ENCODE assay signal across 42 mouse cellular contexts in the genomic region with DNA sequence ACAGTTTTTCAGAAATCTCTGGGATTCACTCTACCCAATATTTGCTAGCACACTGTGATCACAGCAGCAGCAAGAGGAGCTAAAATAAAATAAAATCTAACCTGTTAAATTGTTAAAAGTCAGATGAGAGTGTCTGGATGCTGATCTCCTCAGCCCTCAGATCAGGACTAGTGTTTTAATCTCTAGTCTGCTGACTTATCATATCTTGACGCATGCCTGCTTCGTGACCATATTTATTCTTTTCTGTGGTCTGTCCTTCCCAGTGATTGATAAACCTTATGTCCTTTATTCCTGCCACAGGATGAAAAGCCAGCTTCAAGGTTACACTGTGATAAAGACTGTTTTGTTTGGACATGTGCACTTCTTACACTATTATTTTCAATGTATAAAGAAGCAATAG. TPM values are rescaled to one million over a fixed set of nuclear protein-coding genes. Genes with fewer than 3 reads are reported as not detected.
DNase-seq lines count a peak whose midpoint lies in the region; ATAC-seq and TF ChIP-seq lines count a peak whose summit lies in the region.
"Had no signal": no experiment of that assay in that cellular context is flagged by ENCODE, and none has a peak within 500 bp of the region (broad histone marks: within the 10 kb centered on the region; RNA-seq: fewer than 3 reads in every experiment).

No protein-coding gene starts in this region.

- peak; percentile 63 to 92 for DNase-seq in adrenal gland, adult (ENCODE audit: inconsistent age in 2 of 2, low spot score in 1 of 2)
- no peak for DNase-seq in adrenal gland, postnatal 25 days
- no peak for DNase-seq in heart, embryonic 10.5 days (ENCODE audit: low spot score)
- DNase-seq in heart, adult 2 months = no peak
- DNase-seq in ovary, adult 18-20 months (ENCODE audit: low spot score) = peak; percentile 42
- DNase-seq in ovary, postnatal 36 days (ENCODE audit: low spot score) = no peak
- no peak for DNase-seq in thymus, postnatal 14 days
- DNase-seq: cerebellum, adult 2 months; cerebellum, postnatal 14 days; gastrocnemius, postnatal 14 days; heart, postnatal 4 days; kidney, adult 9 months; kidney, postnatal 10 days; layer of hippocampus, adult 9-11 months; right cerebral cortex, postnatal 4 days; thymus, adult 18-20 months; thymus, postnatal 36 days had no signal

- TF ChIP-seq EP300 in heart, adult 2 months (IDR thresholded peaks at IDR 0.05; ENCODE audit: insufficient read depth, low read depth, low read length) = no peak

- TF ChIP-seq POLR2A in heart, adult 2 months (IDR thresholded peaks at IDR 0.05; ENCODE audit: insufficient read depth, low read depth, low read length) = no peak

- intact Hi-C loops in heart, adult 2 months (cut with DNase I) = no loop called here

- H3K27ac ChIP-seq in heart, embryonic 10.5 days = peak overlapping the region; percentile 77
- no peak overlapping the region for H3K27ac ChIP-seq in heart, adult 2 months
- H3K27ac ChIP-seq in hindbrain, embryonic 12.5 days = no peak overlapping the region
- H3K27ac ChIP-seq: heart, embryonic 15.5 days; hindbrain, embryonic 14.5 days; limb, embryonic 10.5 days; limb, embryonic 15.5 days; lung, embryonic 15.5 days; midbrain, embryonic 10.5 days; midbrain, embryonic 15.5 days; stomach, postnatal 0 days had no signal

- H3K36me3 ChIP-seq in heart, embryonic 10.5 days = no peaks in the 10 kb centered on the region
- no peaks in the 10 kb centered on the region for H3K36me3 ChIP-seq in heart, adult 2 months (ENCODE audit: control insufficient read depth, insufficient read depth, low read length)
- no peaks in the 10 kb centered on the region for H3K36me3 ChIP-seq in hindbrain, embryonic 12.5 days
- H3K36me3 ChIP-seq: heart, embryonic 15.5 days; limb, embryonic 10.5 days; limb, embryonic 15.5 days; lung, embryonic 15.5 days; midbrain, embryonic 10.5 days; midbrain, embryonic 15.5 days had no signal

- H3K4me2 ChIP-seq in hindbrain, embryonic 12.5 days (replicated peaks) = no peak overlapping the region
- H3K4me2 ChIP-seq: heart, embryonic 15.5 days; hindbrain, embryonic 14.5 days; limb, embryonic 15.5 days; lung, embryonic 15.5 days; midbrain, embryonic 15.5 days had no signal

- ATAC-seq in hindbrain, embryonic 12.5 days (ENCODE audit: low FRiP score) = no peak
- ATAC-seq: forebrain, embryonic 14.5 days; intestine, postnatal 0 days; midbrain, embryonic 15.5 days; Patski had no signal

- H3K9ac ChIP-seq in heart, adult 2 months (ENCODE audit: low read depth, low read length) = no peak overlapping the region
- no peak overlapping the region for H3K9ac ChIP-seq in hindbrain, embryonic 12.5 days
- H3K9ac ChIP-seq: heart, embryonic 15.5 days; hindbrain, embryonic 14.5 days; limb, embryonic 15.5 days; lung, embryonic 15.5 days; midbrain, embryonic 15.5 days had no signal

- H3K4me3 ChIP-seq in heart, embryonic 10.5 days = no peak overlapping the region
- no peak overlapping the region for H3K4me3 ChIP-seq in heart, adult 2 months
- H3K4me3 ChIP-seq in hindbrain, embryonic 12.5 days = no peak overlapping the region
- H3K4me3 ChIP-seq: heart, embryonic 15.5 days; limb, embryonic 10.5 days; limb, embryonic 15.5 days; lung, embryonic 15.5 days; midbrain, embryonic 10.5 days; midbrain, embryonic 15.5 days had no signal

- H3K79me2 ChIP-seq in heart, adult 2 months (replicated peaks; ENCODE audit: control insufficient read depth, insufficient read depth, low read length) = no peaks in the 10 kb centered on the region

- TF ChIP-seq CTCF in heart, adult 2 months (IDR thresholded peaks at IDR 0.05) = no peak

- no peaks in the 10 kb centered on the region for H3K9me3 ChIP-seq in heart, embryonic 10.5 days
- no peaks in the 10 kb centered on the region for H3K9me3 ChIP-seq in hindbrain, embryonic 12.5 days (replicated peaks)
- H3K9me3 ChIP-seq: heart, embryonic 15.5 days; limb, embryonic 10.5 days; limb, embryonic 15.5 days; lung, embryonic 15.5 days; midbrain, embryonic 10.5 days; midbrain, embryonic 15.5 days had no signal

- H3K4me1 ChIP-seq in heart, embryonic 10.5 days = peaks cover 22% of the 10 kb centered on the region
- no peaks in the 10 kb centered on the region for H3K4me1 ChIP-seq in heart, adult 2 months (ENCODE audit: control insufficient read depth, insufficient read depth, low read length)
- H3K4me1 ChIP-seq in hindbrain, embryonic 12.5 days = no peaks in the 10 kb centered on the region
- H3K4me1 ChIP-seq: limb, embryonic 10.5 days; limb, embryonic 15.5 days; lung, embryonic 15.5 days; midbrain, embryonic 10.5 days; midbrain, embryonic 15.5 days had no signal

- H3K27me3 ChIP-seq in heart, embryonic 10.5 days (ENCODE audit: insufficient read depth, poor library complexity, severe bottlenecking) = no peaks in the 10 kb centered on the region; the same call in 1 of the 2 replicates
- no peaks in the 10 kb centered on the region for H3K27me3 ChIP-seq in heart, adult 2 months (ENCODE audit: control insufficient read depth, insufficient read depth, low read length)
- no peaks in the 10 kb centered on the region for H3K27me3 ChIP-seq in hindbrain, embryonic 12.5 days
- H3K27me3 ChIP-seq: heart, embryonic 15.5 days; limb, embryonic 15.5 days; lung, embryonic 15.5 days; midbrain, embryonic 15.5 days; Patski had no signal

- 34% methylated on average over 2 of the region's 2 CpGs for WGBS in heart, embryonic 10.5 days
- WGBS in heart, adult 2 months = 34% methylated on average over 2 of the region's 2 CpGs
- WGBS in hindbrain, embryonic 12.5 days = 73% methylated on average over 2 of the region's 2 CpGs

RNA-seq across cellular contexts. Expression of a gene that starts 1.5 kb away (rescaled TPM):
- 14,240 and 17,479 TPM in 2 replicates for total RNA-seq in adrenal gland, postnatal 25 days (2021)
- 0.70 and 2.3 TPM in 2 replicates for polyA plus RNA-seq in heart, embryonic 10.5 days (2016; fragmentation: Nextera tagmentation; extraction: Ambion mirVana)
- not detected for total RNA-seq in heart, adult 2 months (2021)
- 0.16 TPM in 1 of 2 replicates, not detected in the other for polyA plus RNA-seq in heart, adult 2 months (2012; rRNA removed)
- 0.68 and 0.79 TPM in 2 replicates for polyA plus RNA-seq in hindbrain, embryonic 12.5 days (2016; fragmentation: Nextera tagmentation; extraction: Ambion mirVana)
- total RNA-seq: CH12.LX; gastrocnemius, postnatal 14 days; granulocyte monocyte progenitor cell, adult 5-6 weeks; heart, postnatal 4 days; left cerebral cortex, postnatal 10 days; megakaryocyte progenitor cell, adult 5-6 weeks; neutrophil, adult 5-6 weeks had no signal
- polyA plus RNA-seq: C2C12; cerebellum, adult 2 months; cortical plate, adult 2 months; embryonic facial prominence, embryonic 14.5 days; forebrain, embryonic 14.5 days; hindbrain, embryonic 14.5 days; large intestine, adult 2 months; limb, embryonic 15.5 days; lung, embryonic 15.5 days; midbrain, embryonic 15.5 days; Patski; spleen, adult 2 months had no signal

RNA-seq across cellular contexts. Expression of a gene that starts 35.0 kb away (rescaled TPM):
- 223 and 290 TPM in 2 replicates for total RNA-seq in adrenal gland, postnatal 25 days (2021)
- polyA plus RNA-seq in heart, embryonic 10.5 days (2016; fragmentation: Nextera tagmentation; extraction: Ambion mirVana) = 0.16 TPM in 1 of 2 replicates, not detected in the other
- not detected for total RNA-seq in heart, adult 2 months (2021)
- not detected in 2 replicates for polyA plus RNA-seq in heart, adult 2 months (2012; rRNA removed)
- not detected in 2 replicates for polyA plus RNA-seq in hindbrain, embryonic 12.5 days (2016; fragmentation: Nextera tagmentation; extraction: Ambion mirVana)
- total RNA-seq: CH12.LX; ES-E14; gastrocnemius, postnatal 14 days; granulocyte monocyte progenitor cell, adult 5-6 weeks; heart, postnatal 4 days; left cerebral cortex, postnatal 10 days; megakaryocyte progenitor cell, adult 5-6 weeks; neutrophil, adult 5-6 weeks had no signal
- polyA plus RNA-seq: brain, embryonic 14.5 days; C2C12; cerebellum, adult 2 months; cortical plate, adult 2 months; embryonic facial prominence, embryonic 14.5 days; forebrain, embryonic 14.5 days; heart, embryonic 15.5 days; hindbrain, embryonic 14.5 days; limb, embryonic 10.5 days; limb, embryonic 15.5 days; midbrain, embryonic 15.5 days; neural tube, embryonic 11.5 days; Patski; stomach, postnatal 0 days had no signal

RNA-seq across cellular contexts. Expression of a gene that starts 43.8 kb away (rescaled TPM):
- 59.2 and 81.2 TPM in 2 replicates for total RNA-seq in adrenal gland, postnatal 25 days (2021)
- polyA plus RNA-seq in heart, embryonic 10.5 days (2016; fragmentation: Nextera tagmentation; extraction: Ambion mirVana) = 24.1 and 37.3 TPM in 2 replicates
- total RNA-seq in heart, adult 2 months (2021) = not detected
- polyA plus RNA-seq in heart, adult 2 months (2012; rRNA removed) = not detected in 2 replicates
- polyA plus RNA-seq in hindbrain, embryonic 12.5 days (2016; fragmentation: Nextera tagmentation; extraction: Ambion mirVana) = 35.1 and 38.4 TPM in 2 replicates
- total RNA-seq: CH12.LX; ES-E14; gastrocnemius, postnatal 14 days; granulocyte monocyte progenitor cell, adult 5-6 weeks; heart, postnatal 4 days; left cerebral cortex, postnatal 10 days; megakaryocyte progenitor cell, adult 5-6 weeks; neutrophil, adult 5-6 weeks had no signal
- polyA plus RNA-seq: C2C12; cerebellum, adult 2 months; cortical plate, adult 2 months; intestine, postnatal 0 days; large intestine, adult 2 months; spleen, adult 2 months; stomach, postnatal 0 days had no signal

Comparison
In these comparisons a context has a peak if more than half of its experiments do, and no peak if none do; other contexts are left out.
1. DNase-seq: peak in adrenal gland, adult (2 of 2) and ovary, adult 18-20 months (single experiment); none in adrenal gland, postnatal 25 days (single experiment), heart, embryonic 10.5 days (single experiment), heart, adult 2 months (0 of 2), ovary, postnatal 36 days (single experiment) and thymus, postnatal 14 days (single experiment).
2. RNA of a gene that starts 43.8 kb away (polyA plus RNA-seq): 35.1 to 38.4 TPM in hindbrain, embryonic 12.5 days and 24.1 to 37.3 TPM in heart, embryonic 10.5 days; not detected in heart, adult 2 months; every median in the first group is over 10 times any median in the second.